Mouse (Mus musculus): ENCODE measurements around the gene Traf3. TPM values are rescaled to one million over a fixed set of nuclear protein-coding genes. Genes with fewer than 3 reads are reported as not detected.

Gene Traf3
- polyA plus RNA-seq, 1 experiment from 2014 or later, result 11.7 TPM

- Histone ChIP-seq H3K27me3 (ENCODE audit: insufficient read depth, low read length) (no peaks in the 10 kb centered on the region), H3K4me1 (ENCODE audit: insufficient read depth) (no peaks in the 10 kb centered on the region), H3K27ac (ENCODE audit: low read depth) (no peak overlapping the region), H3K9me3 (ENCODE audit: low read depth, low read length) (no peaks in the 10 kb centered on the region), H3K9ac (no peak overlapping the region), H3K4me2 (no peak overlapping the region), H3K36me3 (ENCODE audit: insufficient read depth) (peaks cover 34% of the 10 kb centered on the region; the same call in 1 of the 2 replicates), H3K4me3 (ENCODE audit: low read depth, low read length) (no peak overlapping the region)
- ATAC-seq (ENCODE audit: insufficient read depth) (no peak), DNase-seq (no peak)
- TF ChIP-seq CTCF (IDR thresholded peaks at IDR 0.05; ENCODE audit: low read depth), result no peak
- WGBS, result 81% methylated on average over 8 of the region's 8 CpGs
These were observed 83.9 kb downstream of the Traf3 start for GRCm38 (mm10) chr12:111250116-111250515.

DNA sequence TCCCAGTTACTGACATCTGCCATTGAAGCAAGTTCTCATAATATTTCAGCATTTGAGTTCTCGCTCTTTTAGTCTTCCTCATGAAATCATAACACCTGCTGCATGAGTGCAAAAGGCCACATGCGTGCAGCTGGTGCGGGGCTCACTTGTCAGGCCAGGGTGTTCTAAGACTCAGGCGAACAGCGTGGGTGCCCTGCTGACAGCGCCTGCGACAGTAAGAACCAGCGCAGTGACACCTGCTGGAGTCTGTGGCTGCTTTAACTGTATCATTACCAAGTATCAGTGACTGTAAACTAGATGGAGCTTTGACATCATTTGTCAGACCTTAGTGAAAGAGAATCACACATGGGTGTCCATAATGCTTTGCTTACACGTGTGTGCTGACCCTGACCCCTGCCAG, 85.1 kb downstream of the Traf3 start:
- H3K4me3 ChIP-seq (ENCODE audit: low read depth, low read length), result no peak overlapping the region
- no peaks in the 10 kb centered on the region for H3K27me3 ChIP-seq (ENCODE audit: insufficient read depth, low read length)
- no peak for TF ChIP-seq CTCF (IDR thresholded peaks at IDR 0.05; ENCODE audit: low read depth)
- 53% methylated on average over 9 of the region's 9 CpGs for WGBS
- no peak overlapping the region for H3K9ac ChIP-seq
- no peak overlapping the region for H3K4me2 ChIP-seq
- H3K4me1 ChIP-seq (ENCODE audit: insufficient read depth), result no peaks in the 10 kb centered on the region
- H3K36me3 ChIP-seq (ENCODE audit: insufficient read depth), result peaks cover 31% of the 10 kb centered on the region
- no peaks in the 10 kb centered on the region for H3K9me3 ChIP-seq (ENCODE audit: low read depth, low read length)
- no peak overlapping the region for H3K27ac ChIP-seq (ENCODE audit: low read depth)
- ATAC-seq (ENCODE audit: insufficient read depth) (no peak), DNase-seq (no peak)

DNA sequence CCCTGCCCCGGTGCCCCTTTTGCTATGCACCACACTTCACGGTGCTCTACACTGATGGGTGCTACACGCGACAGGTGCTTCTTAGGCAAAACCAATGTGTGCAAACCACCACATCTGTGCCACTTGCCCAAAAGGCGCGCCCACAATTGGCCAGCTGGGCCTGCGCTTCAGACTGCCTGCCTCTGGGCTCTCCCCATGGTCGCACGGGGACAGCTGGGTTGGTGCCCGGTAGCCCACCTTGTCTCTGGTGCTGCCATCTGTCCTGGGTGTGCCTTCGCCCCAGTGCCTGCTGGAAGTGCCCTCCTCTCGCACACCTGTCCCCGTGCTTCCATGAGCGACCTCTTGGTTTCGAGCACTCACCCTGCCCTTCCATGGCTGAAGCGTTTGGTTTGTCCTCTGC, 97.5 kb downstream of the Traf3 start:
- WGBS, result 95% methylated on average over 16 of the region's 16 CpGs
- TF ChIP-seq CTCF (IDR thresholded peaks at IDR 0.05; ENCODE audit: low read depth), result no peak
- Histone ChIP-seq H3K36me3 (ENCODE audit: insufficient read depth) (peaks cover 40% of the 10 kb centered on the region), H3K27ac (ENCODE audit: low read depth) (no peak overlapping the region), H3K4me3 (ENCODE audit: low read depth, low read length) (no peak overlapping the region), H3K9ac (no peak overlapping the region), H3K27me3 (ENCODE audit: insufficient read depth, low read length) (no peaks in the 10 kb centered on the region), H3K9me3 (ENCODE audit: low read depth, low read length) (no peaks in the 10 kb centered on the region), H3K4me2 (no peak overlapping the region), H3K4me1 (ENCODE audit: insufficient read depth) (no peaks in the 10 kb centered on the region)
- DNase-seq (no peak), ATAC-seq (ENCODE audit: insufficient read depth) (no peak)

- H3K4me2 ChIP-seq, result no peak overlapping the region
- ATAC-seq (ENCODE audit: insufficient read depth) (no peak), DNase-seq (no peak)
- no peak overlapping the region for H3K27ac ChIP-seq (ENCODE audit: low read depth)
- no peak for TF ChIP-seq CTCF (IDR thresholded peaks at IDR 0.05; ENCODE audit: low read depth)
- H3K36me3 ChIP-seq (ENCODE audit: insufficient read depth), result peaks cover 37% of the 10 kb centered on the region
- H3K9me3 ChIP-seq (ENCODE audit: low read depth, low read length), result no peaks in the 10 kb centered on the region
- peaks cover 7% of the 10 kb centered on the region for H3K27me3 ChIP-seq (ENCODE audit: insufficient read depth, low read length)
- 63% methylated on average over 5 of the region's 5 CpGs for WGBS
- no peaks in the 10 kb centered on the region for H3K4me1 ChIP-seq (ENCODE audit: insufficient read depth)
- no peak overlapping the region for H3K9ac ChIP-seq
- no peak overlapping the region for H3K4me3 ChIP-seq (ENCODE audit: low read depth, low read length)
These were observed 99.0 kb downstream of the Traf3 start for GRCm38 (mm10) chr12:111265212-111265611.

- H3K27ac ChIP-seq (ENCODE audit: low read depth), result no peak overlapping the region
- DNase-seq (no peak), ATAC-seq (ENCODE audit: insufficient read depth) (no peak)
- 67% methylated on average over 12 of the region's 12 CpGs for WGBS
- no peak overlapping the region for H3K4me2 ChIP-seq
- H3K27me3 ChIP-seq (ENCODE audit: insufficient read depth, low read length), result peaks cover 21% of the 10 kb centered on the region
- H3K4me3 ChIP-seq (ENCODE audit: low read depth, low read length), result no peak overlapping the region
- TF ChIP-seq CTCF (IDR thresholded peaks at IDR 0.05; ENCODE audit: low read depth), result no peak
- H3K4me1 ChIP-seq (ENCODE audit: insufficient read depth), result no peaks in the 10 kb centered on the region
- H3K36me3 ChIP-seq (ENCODE audit: insufficient read depth), result peaks cover 27% of the 10 kb centered on the region
- H3K9me3 ChIP-seq (ENCODE audit: low read depth, low read length), result no peaks in the 10 kb centered on the region
- no peak overlapping the region for H3K9ac ChIP-seq
These were observed 100.4 kb downstream of the Traf3 start for GRCm38 (mm10) chr12:111266592-111266991.

DNA sequence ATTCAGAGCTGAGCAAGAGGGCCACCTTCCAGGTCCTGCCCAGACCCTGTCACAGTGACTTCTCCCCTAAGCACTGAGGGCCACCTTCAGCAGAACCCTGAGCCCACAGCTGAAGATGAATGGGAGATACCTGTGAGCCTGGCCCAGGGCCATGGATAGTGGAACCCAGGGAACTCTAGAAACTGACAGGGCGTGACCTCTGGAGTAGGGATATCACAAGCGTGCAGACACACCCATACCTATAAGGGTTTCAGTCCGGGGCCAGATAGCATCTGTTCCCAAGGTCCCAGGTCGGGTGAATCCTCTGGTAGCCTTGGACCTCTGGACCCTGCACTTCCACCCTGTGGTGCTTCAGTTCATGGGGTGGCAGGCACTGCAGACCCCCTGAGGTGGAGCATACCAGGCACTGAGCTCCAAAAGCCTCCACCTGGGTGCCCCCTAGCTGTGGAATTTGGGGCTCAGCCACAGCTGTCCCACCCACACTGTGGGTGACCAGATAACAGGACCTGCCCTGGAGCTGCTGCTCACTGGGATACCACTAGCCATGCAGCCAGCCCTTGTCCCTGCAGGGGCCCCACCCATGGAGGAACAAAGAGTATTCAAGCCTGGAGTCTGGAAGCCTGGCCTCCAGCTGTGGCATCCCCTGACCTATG, 101.6 kb downstream of the Traf3 start:
- DNase-seq (no peak), ATAC-seq (ENCODE audit: insufficient read depth) (no peak)
- H3K9me3 ChIP-seq (ENCODE audit: low read depth, low read length), result no peaks in the 10 kb centered on the region
- 60% methylated on average over 4 of the region's 4 CpGs for WGBS
- H3K4me3 ChIP-seq (ENCODE audit: low read depth, low read length), result no peak overlapping the region
- no peak overlapping the region for H3K9ac ChIP-seq
- no peak for TF ChIP-seq CTCF (IDR thresholded peaks at IDR 0.05; ENCODE audit: low read depth)
- no peak overlapping the region for H3K27ac ChIP-seq (ENCODE audit: low read depth)
- H3K4me1 ChIP-seq (ENCODE audit: insufficient read depth), result no peaks in the 10 kb centered on the region
- peaks cover 22% of the 10 kb centered on the region; the same call in 1 of the 2 replicates for H3K36me3 ChIP-seq (ENCODE audit: insufficient read depth)
- H3K4me2 ChIP-seq, result no peak overlapping the region
- peaks cover 33% of the 10 kb centered on the region for H3K27me3 ChIP-seq (ENCODE audit: insufficient read depth, low read length)

DNA sequence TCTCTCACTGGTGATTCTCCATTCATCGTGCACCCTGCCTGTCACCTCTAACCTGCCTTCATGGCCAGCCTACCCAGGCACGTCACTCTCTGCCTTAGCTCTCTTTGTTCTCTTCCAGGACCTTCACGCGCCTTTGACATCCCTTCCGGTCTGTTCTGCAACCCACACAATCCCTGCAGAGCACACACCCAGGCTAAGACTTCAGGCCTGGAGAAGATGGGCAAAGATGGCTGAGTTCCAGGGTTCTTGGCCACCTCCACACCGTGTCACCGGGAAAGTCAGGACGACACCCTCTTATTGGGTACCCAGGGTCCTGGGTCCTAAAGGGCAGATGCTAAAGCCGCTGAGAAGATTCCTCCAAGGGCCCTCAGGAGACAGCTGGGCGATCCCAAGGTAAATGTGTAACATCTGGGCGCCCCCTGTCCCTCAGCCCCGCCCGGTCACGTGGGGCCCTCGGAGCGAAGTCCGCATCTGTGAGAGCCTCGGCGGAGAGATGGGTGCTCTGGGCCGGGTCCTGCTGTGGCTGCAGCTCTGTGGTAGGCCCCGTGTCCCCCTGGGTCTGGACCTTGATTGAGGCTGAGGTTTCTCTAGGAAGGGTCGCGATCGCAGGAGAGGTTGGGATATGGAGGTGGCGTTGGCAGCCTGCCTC, 104.6 kb downstream of the Traf3 start, which contains the start of gene Amn:
Amn (plus strand) TSS at position 467 of the 649 bp plus-strand sequence.
- Histone ChIP-seq H3K27ac (ENCODE audit: low read depth) (no peak within 1 kb of the TSS), H3K36me3 (ENCODE audit: insufficient read depth) (0 out of 2 replicates have a peak, but pooled peaks cover 6% of the 10 kb centered on the region), H3K4me1 (ENCODE audit: insufficient read depth) (peaks cover 10% of the 10 kb centered on the region), H3K4me3 (ENCODE audit: low read depth, low read length) (peak within 1 kb of the TSS; percentile 16; the same call in 1 of the 2 replicates), H3K9ac (no peak within 1 kb of the TSS), H3K9me3 (ENCODE audit: low read depth, low read length) (no peaks in the 10 kb centered on the region), H3K27me3 (ENCODE audit: insufficient read depth, low read length) (peaks cover 63% of the 10 kb centered on the region), H3K4me2 (peak within 1 kb of the TSS; percentile 36)
- DNase-seq (no peak), ATAC-seq (ENCODE audit: insufficient read depth) (no peak)
- WGBS, result 24% methylated on average over 25 of the region's 25 CpGs
- no peak for TF ChIP-seq CTCF (IDR thresholded peaks at IDR 0.05; ENCODE audit: low read depth)

Measured in lung, embryonic 14.5 days (tissue).